Comparison of ENCODE assay signal across 8 mouse cellular contexts in the genomic region with DNA sequence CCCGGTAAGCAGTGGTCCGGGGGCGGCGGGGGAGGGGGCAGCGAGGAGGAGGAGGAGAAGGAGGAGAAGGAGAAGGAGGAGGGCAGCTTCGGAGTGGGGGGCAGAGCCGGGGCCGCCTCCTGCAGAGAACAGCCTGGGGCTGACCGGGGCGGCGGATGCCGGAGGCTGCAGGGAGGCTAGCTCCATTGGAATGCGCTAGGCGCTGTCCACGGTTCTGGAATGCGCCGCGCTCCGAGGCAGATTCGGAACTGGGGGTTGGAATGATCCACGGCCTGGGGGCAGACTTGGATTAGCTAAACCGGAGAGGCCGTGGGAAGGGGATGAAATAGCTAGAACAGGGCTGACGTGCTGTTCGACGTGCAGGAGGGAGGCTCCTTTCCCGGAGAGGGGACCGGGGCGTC. TPM values are rescaled to one million over a fixed set of nuclear protein-coding genes. Genes with fewer than 3 reads are reported as not detected.
DNase-seq lines count a peak whose midpoint lies in the region; ATAC-seq and TF ChIP-seq lines count a peak whose summit lies in the region.

No protein-coding gene starts in this region.

- peaks cover 75% of the 10 kb centered on the region for H3K27me3 ChIP-seq in intestine, embryonic 14.5 days (replicated peaks; ENCODE audit: control insufficient read depth, insufficient read depth, low read length)
- peaks cover 59% of the 10 kb centered on the region for H3K27me3 ChIP-seq in limb, embryonic 11.5 days (ENCODE audit: control insufficient read depth, insufficient read depth, low read length)
- peaks cover 67% of the 10 kb centered on the region for H3K27me3 ChIP-seq in midbrain, embryonic 11.5 days (ENCODE audit: control insufficient read depth, insufficient read depth, low read length)
- no peaks in the 10 kb centered on the region for H3K27me3 ChIP-seq in testis, adult 2 months (ENCODE audit: control insufficient read depth, insufficient read depth, low read length)

- ATAC-seq in intestine, embryonic 14.5 days (replicated peaks; ENCODE audit: low FRiP score, low TSS enrichment, low read depth) = peak; percentile 73; the same call in 1 of the 2 replicates
- no peak for ATAC-seq in limb, embryonic 11.5 days (ENCODE audit: insufficient number of reproducible peaks, low FRiP score, low TSS enrichment, low read depth)
- peak; percentile 28; the same call in 1 of the 2 replicates for ATAC-seq in midbrain, embryonic 11.5 days (ENCODE audit: low FRiP score)

- H3K4me3 ChIP-seq in intestine, embryonic 14.5 days (ENCODE audit: low read depth, low read length) = peak overlapping the region; percentile 23
- peak overlapping the region; percentile 15 for H3K4me3 ChIP-seq in limb, embryonic 11.5 days (ENCODE audit: low read depth, low read length)
- H3K4me3 ChIP-seq in midbrain, embryonic 11.5 days (ENCODE audit: low read depth, low read length) = peak overlapping the region; percentile 34
- peak overlapping the region; percentile 67 for H3K4me3 ChIP-seq in testis, adult 2 months (ENCODE audit: control insufficient read depth, low read depth, low read length)

- H3K9me3 ChIP-seq in intestine, embryonic 14.5 days (ENCODE audit: control insufficient read depth, low read length) = no peaks in the 10 kb centered on the region
- H3K9me3 ChIP-seq in limb, embryonic 11.5 days (ENCODE audit: control insufficient read depth, low read length) = no peaks in the 10 kb centered on the region
- H3K9me3 ChIP-seq in midbrain, embryonic 11.5 days (ENCODE audit: control insufficient read depth, low read length) = no peaks in the 10 kb centered on the region

- H3K4me1 ChIP-seq in intestine, embryonic 14.5 days (replicated peaks; ENCODE audit: control insufficient read depth, insufficient read depth, low read length) = peaks cover 10% of the 10 kb centered on the region; the same call in 1 of the 2 replicates
- peaks cover 17% of the 10 kb centered on the region; the same call in 1 of the 2 replicates for H3K4me1 ChIP-seq in limb, embryonic 11.5 days (ENCODE audit: control insufficient read depth, insufficient read depth, low read length)
- H3K4me1 ChIP-seq in midbrain, embryonic 11.5 days (ENCODE audit: control insufficient read depth, insufficient read depth, low read length) = peaks cover 31% of the 10 kb centered on the region
- H3K4me1 ChIP-seq in testis, adult 2 months (ENCODE audit: control insufficient read depth, insufficient read depth, low read length) = peaks cover 38% of the 10 kb centered on the region

- TF ChIP-seq POLR2A in testis, adult 2 months (IDR thresholded peaks at IDR 0.05; ENCODE audit: control insufficient read depth, low read depth, low read length) = no peak

- TF ChIP-seq CTCF in testis, adult 2 months (IDR thresholded peaks at IDR 0.05; ENCODE audit: control insufficient read depth, insufficient read depth, insufficient replicate concordance, low read depth, low read length) = no peak

- H3K9ac ChIP-seq in intestine, embryonic 14.5 days (ENCODE audit: low read length) = no peak overlapping the region
- H3K9ac ChIP-seq in limb, embryonic 11.5 days (ENCODE audit: low read length) = no peak overlapping the region
- H3K9ac ChIP-seq in midbrain, embryonic 11.5 days (ENCODE audit: low read length) = no peak overlapping the region

- WGBS in intestine, embryonic 14.5 days = under 1% methylated on average over 28 of the region's 29 CpGs
- under 1% methylated on average over 29 of the region's 29 CpGs for WGBS in limb, embryonic 11.5 days
- under 1% methylated on average over 29 of the region's 29 CpGs for WGBS in midbrain, embryonic 11.5 days

- peak; percentile 92 for DNase-seq in ZHBTc4 (ENCODE audit: low read depth, low spot score)
- peak; percentile 69 to 71 for DNase-seq in cerebellum, postnatal 10 days
- DNase-seq in gastrocnemius, postnatal 10 days = peak; percentile 84
- DNase-seq in intestine, embryonic 14.5 days (ENCODE audit: low spot score) = peak; percentile 94
- peak; percentile 89 for DNase-seq in limb, embryonic 11.5 days (ENCODE audit: low spot score)
- DNase-seq in midbrain, embryonic 11.5 days (ENCODE audit: low spot score, missing footprints) = peak; percentile 97
- no peak for DNase-seq in spleen, postnatal 14 days (ENCODE audit: low spot score in 2 of 2)

- H3K4me2 ChIP-seq in intestine, embryonic 14.5 days (ENCODE audit: low read length) = peak overlapping the region; percentile 50
- H3K4me2 ChIP-seq in limb, embryonic 11.5 days (ENCODE audit: low read depth, severe bottlenecking) = peak overlapping the region; percentile 42
- peak overlapping the region; percentile 48 for H3K4me2 ChIP-seq in midbrain, embryonic 11.5 days

- H3K27ac ChIP-seq in intestine, embryonic 14.5 days (ENCODE audit: low read depth) = no peak overlapping the region
- H3K27ac ChIP-seq in limb, embryonic 11.5 days (replicated peaks; ENCODE audit: low read depth, low read length) = no peak overlapping the region
- no peak overlapping the region for H3K27ac ChIP-seq in midbrain, embryonic 11.5 days (ENCODE audit: low read depth, low read length)
- no peak overlapping the region for H3K27ac ChIP-seq in testis, adult 2 months (ENCODE audit: control insufficient read depth, insufficient read depth, low read depth, low read length)

- H3K36me3 ChIP-seq in intestine, embryonic 14.5 days (ENCODE audit: control insufficient read depth, insufficient read depth, low read length) = no peaks in the 10 kb centered on the region
- no peaks in the 10 kb centered on the region for H3K36me3 ChIP-seq in limb, embryonic 11.5 days (ENCODE audit: control insufficient read depth, insufficient read depth, low read length)
- no peaks in the 10 kb centered on the region for H3K36me3 ChIP-seq in midbrain, embryonic 11.5 days (ENCODE audit: control insufficient read depth, insufficient read depth, low read length)
- H3K36me3 ChIP-seq in testis, adult 2 months (ENCODE audit: control insufficient read depth, insufficient read depth, low read length) = no peaks in the 10 kb centered on the region

RNA-seq across cellular contexts. Expression of a gene that starts 7.8 kb away (rescaled TPM):
- total RNA-seq in gastrocnemius, postnatal 10 days (2021) = 1 to 10 TPM; 1.4 to 1.5 TPM
- 1.3 and 1.5 TPM in 2 replicates for polyA plus RNA-seq in intestine, embryonic 14.5 days (2014; fragmentation: Nextera tagmentation; extraction: Ambion mirVana)
- 0.87 and 0.92 TPM in 2 replicates for polyA plus RNA-seq in limb, embryonic 11.5 days (2014; fragmentation: Nextera tagmentation; extraction: Ambion mirVana)
- polyA plus RNA-seq in midbrain, embryonic 11.5 days (2014; fragmentation: Nextera tagmentation; extraction: Ambion mirVana) = 2.8 and 3.0 TPM in 2 replicates
- polyA plus RNA-seq in testis, adult 2 months (2012; rRNA removed) = 15.9 and 16.6 TPM in 2 replicates

RNA-seq across cellular contexts. Expression of a gene that starts 27.9 kb away (rescaled TPM):
- total RNA-seq in gastrocnemius, postnatal 10 days (2021) = 10 to 100 TPM in 1 of 2 experiments, 1 to 10 TPM in 1; 1.2 to 96.6 TPM
- polyA plus RNA-seq in intestine, embryonic 14.5 days (2014; fragmentation: Nextera tagmentation; extraction: Ambion mirVana) = 2.4 and 3.3 TPM in 2 replicates
- polyA plus RNA-seq in limb, embryonic 11.5 days (2014; fragmentation: Nextera tagmentation; extraction: Ambion mirVana) = 0.21 and 0.47 TPM in 2 replicates
- polyA plus RNA-seq in midbrain, embryonic 11.5 days (2014; fragmentation: Nextera tagmentation; extraction: Ambion mirVana) = 1.9 and 2.0 TPM in 2 replicates
- polyA plus RNA-seq in testis, adult 2 months (2012; rRNA removed) = 0.37 and 0.61 TPM in 2 replicates

RNA-seq across cellular contexts. Expression of a gene that starts 56.9 kb away (rescaled TPM):
- 10 to 100 TPM in 1 of 2 experiments, 1 to 10 TPM in 1; 8.5 to 11.0 TPM for total RNA-seq in gastrocnemius, postnatal 10 days (2021)
- 12.7 and 14.3 TPM in 2 replicates for polyA plus RNA-seq in intestine, embryonic 14.5 days (2014; fragmentation: Nextera tagmentation; extraction: Ambion mirVana)
- 12.1 and 16.3 TPM in 2 replicates for polyA plus RNA-seq in limb, embryonic 11.5 days (2014; fragmentation: Nextera tagmentation; extraction: Ambion mirVana)
- polyA plus RNA-seq in midbrain, embryonic 11.5 days (2014; fragmentation: Nextera tagmentation; extraction: Ambion mirVana) = 8.2 and 8.8 TPM in 2 replicates
- 9.8 and 10.6 TPM in 2 replicates for polyA plus RNA-seq in testis, adult 2 months (2012; rRNA removed)

Comparison
In these comparisons a context has a peak if more than half of its experiments do, and no peak if none do; other contexts are left out.
1. DNase-seq: peak in ZHBTc4 (single experiment), cerebellum, postnatal 10 days (2 of 2), gastrocnemius, postnatal 10 days (single experiment), intestine, embryonic 14.5 days (single experiment), limb, embryonic 11.5 days (single experiment) and midbrain, embryonic 11.5 days (single experiment); none in spleen, postnatal 14 days (0 of 2).
2. H3K4me3 ChIP-seq: peak in every context shown above with its lines; median percentile 67 in testis, adult 2 months; 34 in midbrain, embryonic 11.5 days; 23 in intestine, embryonic 14.5 days; 15 in limb, embryonic 11.5 days.
3. Peak in every context shown above with its lines, with median percentiles within 50 percentile points of each other: H3K4me2 ChIP-seq.